Mouse (Mus musculus): Measurements from ENCODE around the gene Rbm24. TPM values are rescaled to one million over a fixed set of nuclear protein-coding genes. Genes with fewer than 3 reads are reported as not detected.

The Rbm24 gene
- polyA plus RNA-seq (2015; fragmentation: Nextera tagmentation; extraction: Ambion mirVana): 9.4 and 9.7 TPM in 2 replicates

DNA sequence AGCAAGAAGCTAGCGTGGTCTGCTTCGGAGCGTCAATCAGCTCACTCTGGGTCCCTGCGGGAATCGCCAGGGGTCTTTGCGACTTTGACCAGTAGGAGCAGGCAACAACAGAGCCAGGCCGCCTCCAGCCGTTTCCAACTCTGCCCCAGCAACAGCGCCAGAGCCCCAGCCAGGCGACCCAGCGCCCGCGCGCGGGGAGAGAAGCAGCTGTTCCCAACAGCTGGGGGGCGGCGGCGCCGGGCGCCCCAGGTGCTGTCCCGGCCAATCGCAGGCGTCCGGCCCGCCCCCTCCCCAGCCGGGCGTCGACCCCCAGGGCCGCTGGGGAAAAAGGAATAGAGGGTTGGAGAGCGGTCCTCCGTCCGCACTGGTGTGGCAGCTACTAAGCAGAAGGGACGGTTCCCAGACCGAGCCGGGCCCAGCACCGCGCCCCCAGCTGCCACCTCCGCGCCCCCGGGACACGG lies at the start of gene Rbm24:
TSS of gene Rbm24 (plus strand) at position 294 of the 461 bp plus-strand sequence.
- Histone ChIP-seq H3K4me1 (peaks cover 11% of the 10 kb centered on the region; the same call in 1 of the 2 replicates), H3K27ac (replicated peaks) (peak within 1 kb of the TSS; percentile 43), H3K36me3 (no peaks in the 10 kb centered on the region), H3K4me3 (peak within 1 kb of the TSS; percentile 74), H3K27me3 (no peaks in the 10 kb centered on the region), H3K4me2 (replicated peaks) (peak within 1 kb of the TSS; percentile 99), H3K9me3 (no peaks in the 10 kb centered on the region), H3K9ac (replicated peaks) (peak within 1 kb of the TSS; percentile 76)
- ATAC-seq (replicated peaks): peak; percentile 74
- under 1% methylated on average over 39 of the region's 41 CpGs for WGBS

DNA sequence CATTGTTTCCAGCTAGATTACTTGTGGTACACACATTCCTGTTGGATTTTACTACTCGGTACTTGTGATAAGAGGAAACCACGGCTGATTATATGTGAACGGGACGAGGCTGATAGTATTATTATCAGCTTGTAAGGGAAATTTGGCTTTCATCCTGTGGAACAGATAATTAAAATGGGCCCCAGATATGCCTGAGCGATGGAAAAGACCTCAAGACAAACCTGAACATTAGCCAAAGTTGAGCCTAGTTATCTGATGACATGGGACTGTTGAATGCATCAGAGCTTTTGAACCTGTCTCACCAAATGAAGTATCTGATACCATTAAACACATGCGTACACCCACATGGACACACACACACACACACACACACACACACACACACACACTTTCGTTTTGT lies 45.4 kb upstream of the Rbm24 start:
- H3K4me1 ChIP-seq: no peaks in the 10 kb centered on the region
- WGBS: 60% methylated on average over 7 of the region's 7 CpGs
- no peaks in the 10 kb centered on the region for H3K27me3 ChIP-seq
- H3K9me3 ChIP-seq: no peaks in the 10 kb centered on the region
- H3K27ac ChIP-seq (replicated peaks): no peak overlapping the region
- H3K9ac ChIP-seq (replicated peaks): no peak overlapping the region
- H3K4me2 ChIP-seq (replicated peaks): no peak overlapping the region
- no peak overlapping the region for H3K4me3 ChIP-seq
- ATAC-seq (replicated peaks): no peak
- no peaks in the 10 kb centered on the region for H3K36me3 ChIP-seq

- H3K27ac ChIP-seq (replicated peaks): no peak overlapping the region
- no peak overlapping the region for H3K4me3 ChIP-seq
- H3K4me1 ChIP-seq: no peaks in the 10 kb centered on the region
- H3K9me3 ChIP-seq: no peaks in the 10 kb centered on the region
- no peaks in the 10 kb centered on the region for H3K27me3 ChIP-seq
- 71% methylated on average over 1 of the region's 1 CpGs for WGBS
- no peak for ATAC-seq (replicated peaks)
- H3K4me2 ChIP-seq (replicated peaks): no peak overlapping the region
- no peak overlapping the region for H3K9ac ChIP-seq (replicated peaks)
- H3K36me3 ChIP-seq: no peaks in the 10 kb centered on the region
Measured at GRCm38 (mm10) chr13:46375371-46375770, 42.9 kb upstream of the Rbm24 start.

DNA sequence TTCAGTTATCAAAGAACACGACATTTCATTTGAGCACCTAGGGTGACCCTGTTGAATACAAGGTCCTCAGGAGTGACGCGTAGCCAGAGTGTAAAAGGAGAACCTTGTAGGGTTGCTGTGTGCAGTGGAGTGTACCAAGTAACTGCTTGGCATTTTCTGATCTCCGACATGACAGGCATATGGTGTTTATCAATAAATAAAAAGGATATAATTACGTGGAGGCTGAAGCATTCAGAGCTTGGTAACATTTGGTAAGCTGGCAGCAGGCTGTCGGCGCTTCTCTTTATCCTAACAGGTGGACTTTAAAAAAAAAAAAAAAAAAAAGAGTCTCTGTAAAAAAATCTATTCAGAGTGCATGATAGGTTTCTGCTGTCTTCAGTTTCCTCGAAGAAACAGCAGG lies 30.8 kb upstream of the Rbm24 start:
- H3K4me3 ChIP-seq: no peak overlapping the region
- WGBS: 46% methylated on average over 8 of the region's 8 CpGs
- no peak overlapping the region for H3K27ac ChIP-seq (replicated peaks)
- H3K9ac ChIP-seq (replicated peaks): no peak overlapping the region
- H3K9me3 ChIP-seq: no peaks in the 10 kb centered on the region
- no peaks in the 10 kb centered on the region for H3K27me3 ChIP-seq
- H3K4me2 ChIP-seq (replicated peaks): no peak overlapping the region
- no peaks in the 10 kb centered on the region for H3K36me3 ChIP-seq
- peaks cover 4% of the 10 kb centered on the region for H3K4me1 ChIP-seq
- 0 out of 2 replicates have a peak, but pooled peaks have one; percentile 32 for ATAC-seq (replicated peaks)

GRCm38 (mm10) chr13:46391654-46392053 lies 26.6 kb upstream of the Rbm24 start:
- Histone ChIP-seq H3K4me1 (peaks cover 4% of the 10 kb centered on the region), H3K4me3 (no peak overlapping the region), H3K4me2 (replicated peaks) (no peak overlapping the region), H3K27me3 (no peaks in the 10 kb centered on the region), H3K9me3 (no peaks in the 10 kb centered on the region), H3K9ac (replicated peaks) (no peak overlapping the region), H3K36me3 (no peaks in the 10 kb centered on the region), H3K27ac (replicated peaks) (no peak overlapping the region)
- no peak for ATAC-seq (replicated peaks)
- 68% methylated on average over 1 of the region's 1 CpGs for WGBS

- Histone ChIP-seq H3K27ac (replicated peaks) (no peak overlapping the region), H3K4me1 (no peaks in the 10 kb centered on the region), H3K9me3 (no peaks in the 10 kb centered on the region), H3K9ac (replicated peaks) (no peak overlapping the region), H3K4me2 (replicated peaks) (no peak overlapping the region), H3K4me3 (no peak overlapping the region), H3K36me3 (no peaks in the 10 kb centered on the region), H3K27me3 (no peaks in the 10 kb centered on the region)
- no peak for ATAC-seq (replicated peaks)
- 72% methylated on average over 4 of the region's 4 CpGs for WGBS
Measured at GRCm38 (mm10) chr13:46392893-46393292, 25.3 kb upstream of the Rbm24 start.

- Histone ChIP-seq H3K36me3 (no peaks in the 10 kb centered on the region), H3K4me3 (no peak overlapping the region), H3K9ac (replicated peaks) (no peak overlapping the region), H3K27me3 (no peaks in the 10 kb centered on the region), H3K9me3 (no peaks in the 10 kb centered on the region), H3K4me2 (replicated peaks) (no peak overlapping the region), H3K27ac (replicated peaks) (no peak overlapping the region), H3K4me1 (no peaks in the 10 kb centered on the region)
- 74% methylated on average over 2 of the region's 2 CpGs for WGBS
- no peak for ATAC-seq (replicated peaks)
Measured at GRCm38 (mm10) chr13:46393936-46394335, 24.3 kb upstream of the Rbm24 start.

DNA sequence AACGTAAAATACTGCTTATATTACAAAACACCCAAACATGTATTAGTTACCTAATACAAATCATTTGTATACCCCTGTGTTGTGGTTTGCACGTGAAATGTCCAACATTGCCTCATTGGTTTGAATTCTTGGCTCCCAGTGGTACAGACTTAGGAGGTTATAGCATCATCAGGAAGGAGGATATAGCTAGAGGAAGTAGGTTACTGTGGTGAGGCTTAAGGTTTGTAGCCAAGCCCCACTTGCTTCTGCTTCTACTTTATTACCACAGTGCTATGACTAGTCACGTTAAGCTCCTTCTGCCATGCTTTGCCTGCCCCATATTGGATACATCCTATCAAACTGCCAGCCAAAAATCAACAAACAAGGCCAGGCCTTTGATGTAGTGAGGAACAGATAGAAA lies 21.0 kb upstream of the Rbm24 start:
- ATAC-seq (replicated peaks): no peak
- Histone ChIP-seq H3K36me3 (no peaks in the 10 kb centered on the region), H3K4me2 (replicated peaks) (no peak overlapping the region), H3K27ac (replicated peaks) (no peak overlapping the region), H3K4me3 (no peak overlapping the region), H3K9ac (replicated peaks) (no peak overlapping the region), H3K4me1 (no peaks in the 10 kb centered on the region), H3K9me3 (no peaks in the 10 kb centered on the region), H3K27me3 (no peaks in the 10 kb centered on the region)
- 80% methylated on average over 3 of the region's 3 CpGs for WGBS

- 94% methylated on average over 1 of the region's 1 CpGs for WGBS
- Histone ChIP-seq H3K4me2 (replicated peaks) (no peak overlapping the region), H3K9ac (replicated peaks) (no peak overlapping the region), H3K4me3 (no peak overlapping the region), H3K4me1 (no peaks in the 10 kb centered on the region), H3K36me3 (no peaks in the 10 kb centered on the region), H3K9me3 (no peaks in the 10 kb centered on the region), H3K27me3 (no peaks in the 10 kb centered on the region), H3K27ac (replicated peaks) (no peak overlapping the region)
- ATAC-seq (replicated peaks): no peak
Measured at GRCm38 (mm10) chr13:46407151-46407550, 11.1 kb upstream of the Rbm24 start.

DNA sequence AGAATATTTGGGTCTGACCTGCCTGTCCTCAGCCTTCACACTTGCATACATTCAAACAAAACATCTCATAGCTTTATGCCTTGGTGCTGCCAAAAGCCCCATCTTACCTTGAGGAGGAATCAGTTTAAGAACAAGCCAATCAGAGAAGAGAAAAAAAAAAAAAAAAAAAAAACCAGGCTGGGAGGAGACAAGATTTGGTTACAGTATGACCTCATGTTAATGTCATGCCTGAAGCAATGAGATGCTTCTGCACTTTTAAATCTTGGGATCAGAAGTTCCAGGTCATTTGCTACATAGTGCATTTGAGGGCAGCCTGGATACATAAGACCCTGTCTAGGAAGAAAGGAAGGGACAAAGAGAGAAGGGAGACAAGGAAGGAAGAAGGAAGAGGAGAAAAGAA lies 6.0 kb upstream of the Rbm24 start:
- H3K9ac ChIP-seq (replicated peaks): no peak overlapping the region
- ATAC-seq (replicated peaks): no peak
- no peak overlapping the region for H3K27ac ChIP-seq (replicated peaks)
- H3K36me3 ChIP-seq: no peaks in the 10 kb centered on the region
- H3K9me3 ChIP-seq: no peaks in the 10 kb centered on the region
- H3K4me3 ChIP-seq: no peak overlapping the region
- no peaks in the 10 kb centered on the region for H3K4me1 ChIP-seq
- H3K4me2 ChIP-seq (replicated peaks): no peak overlapping the region
- H3K27me3 ChIP-seq: no peaks in the 10 kb centered on the region

- Histone ChIP-seq H3K9ac (replicated peaks) (no peak overlapping the region), H3K4me2 (replicated peaks) (no peak overlapping the region), H3K9me3 (no peaks in the 10 kb centered on the region), H3K27ac (replicated peaks) (no peak overlapping the region), H3K4me1 (peaks cover 8% of the 10 kb centered on the region; the same call in 1 of the 2 replicates), H3K27me3 (no peaks in the 10 kb centered on the region), H3K36me3 (no peaks in the 10 kb centered on the region), H3K4me3 (no peak overlapping the region)
- no peak for ATAC-seq (replicated peaks)
- 72% methylated on average over 10 of the region's 10 CpGs for WGBS
Measured at GRCm38 (mm10) chr13:46413588-46413987, 4.6 kb upstream of the Rbm24 start.

DNA sequence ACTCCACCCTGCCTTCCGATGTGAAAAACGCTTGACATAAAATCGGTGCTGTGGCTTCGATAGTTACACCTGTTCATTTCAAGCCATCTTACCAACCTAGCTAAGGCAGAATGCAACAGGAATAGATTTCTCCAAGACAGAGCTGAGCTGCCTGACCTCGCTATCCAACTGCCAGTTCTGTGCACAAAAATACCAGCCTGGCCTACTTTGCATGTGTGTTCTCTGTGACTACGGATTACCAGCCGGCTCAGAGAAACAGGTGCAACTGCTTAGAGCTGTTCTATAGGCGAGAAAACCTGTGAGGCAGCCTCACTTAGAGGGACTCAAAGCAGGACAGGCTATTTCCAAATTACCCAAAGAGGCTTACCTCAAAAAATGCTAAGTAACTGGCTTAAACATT lies 4.2 kb upstream of the Rbm24 start:
- no peaks in the 10 kb centered on the region for H3K36me3 ChIP-seq
- WGBS: 77% methylated on average over 8 of the region's 8 CpGs
- no peak overlapping the region for H3K4me3 ChIP-seq
- H3K4me2 ChIP-seq (replicated peaks): no peak overlapping the region
- H3K27me3 ChIP-seq: no peaks in the 10 kb centered on the region
- no peak overlapping the region for H3K27ac ChIP-seq (replicated peaks)
- no peak overlapping the region for H3K9ac ChIP-seq (replicated peaks)
- H3K9me3 ChIP-seq: no peaks in the 10 kb centered on the region
- no peak for ATAC-seq (replicated peaks)
- H3K4me1 ChIP-seq: peaks cover 8% of the 10 kb centered on the region; the same call in 1 of the 2 replicates

DNA sequence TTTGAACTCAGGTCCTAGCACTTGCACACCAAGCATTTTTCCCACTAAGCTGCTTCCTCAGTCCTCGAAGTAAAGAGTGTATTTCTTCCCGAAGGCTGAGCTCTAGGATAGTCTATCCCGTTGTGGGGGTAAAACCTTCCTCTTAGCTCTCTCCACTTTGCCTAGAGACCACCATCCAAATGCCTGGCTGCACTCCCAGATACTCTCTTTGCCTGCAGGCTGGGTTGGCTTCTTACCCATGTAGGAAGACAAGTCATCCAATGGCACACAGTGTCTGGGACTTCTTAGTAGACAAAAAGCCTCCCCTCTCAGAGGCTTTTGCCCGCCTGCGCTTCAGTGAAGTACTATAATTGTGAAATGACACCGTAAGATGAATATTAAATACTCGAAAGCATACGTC lies 2.2 kb upstream of the Rbm24 start:
- H3K9me3 ChIP-seq: no peaks in the 10 kb centered on the region
- 75% methylated on average over 8 of the region's 8 CpGs for WGBS
- no peak overlapping the region for H3K27ac ChIP-seq (replicated peaks)
- H3K36me3 ChIP-seq: no peaks in the 10 kb centered on the region
- peaks cover 8% of the 10 kb centered on the region; the same call in 1 of the 2 replicates for H3K4me1 ChIP-seq
- no peak overlapping the region for H3K4me3 ChIP-seq
- no peak overlapping the region for H3K9ac ChIP-seq (replicated peaks)
- H3K4me2 ChIP-seq (replicated peaks): no peak overlapping the region
- no peak for ATAC-seq (replicated peaks)
- no peaks in the 10 kb centered on the region for H3K27me3 ChIP-seq
